Mouse (Mus musculus): ENCODE measurements at regions not wholly inside any gene's neighbourhood (a gene's known extent, or its start where the extent isn't known, plus 50 kb on each side); places are given as distances from the start of the nearest gene placed in this dataset.

DNA sequence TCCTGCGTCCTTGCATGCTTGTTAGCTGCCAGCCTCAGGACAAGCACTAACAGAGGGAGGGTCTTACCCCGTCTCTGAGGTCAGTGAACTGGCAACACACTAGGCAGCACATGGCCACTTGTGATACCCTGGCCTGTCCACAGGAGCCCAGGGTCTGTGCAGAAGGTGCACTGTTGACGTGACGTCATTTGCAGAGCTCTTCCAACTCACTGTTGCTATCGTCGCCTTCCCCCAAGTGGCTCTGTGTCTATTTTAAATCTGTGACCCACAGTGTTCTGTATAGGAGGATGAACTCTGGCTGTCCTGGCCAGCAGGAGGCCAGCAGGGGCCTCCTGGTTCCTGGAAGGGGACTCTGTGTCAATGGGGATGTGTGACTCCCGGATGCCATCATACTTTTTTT, 120.1 kb upstream of the Smad3 start:
- TF ChIP-seq CTCF (IDR thresholded peaks at IDR 0.05; ENCODE audit: low read depth, low read length): no peak
- TF ChIP-seq EP300 (IDR thresholded peaks at IDR 0.05; ENCODE audit: insufficient read depth, low read depth, low read length): no peak
- TF ChIP-seq POLR2A (IDR thresholded peaks at IDR 0.05; ENCODE audit: insufficient read depth, low read length): no peak

Data from ES-Bruce4 (cell line).